Mouse (Mus musculus): Measurements from ENCODE around the gene Rcsd1. TPM values are rescaled to one million over a fixed set of nuclear protein-coding genes. Genes with fewer than 3 reads are reported as not detected.

Rcsd1 gene
- polyA plus RNA-seq, 1 experiment from 2014 or later, result 81.2 TPM

DNA sequence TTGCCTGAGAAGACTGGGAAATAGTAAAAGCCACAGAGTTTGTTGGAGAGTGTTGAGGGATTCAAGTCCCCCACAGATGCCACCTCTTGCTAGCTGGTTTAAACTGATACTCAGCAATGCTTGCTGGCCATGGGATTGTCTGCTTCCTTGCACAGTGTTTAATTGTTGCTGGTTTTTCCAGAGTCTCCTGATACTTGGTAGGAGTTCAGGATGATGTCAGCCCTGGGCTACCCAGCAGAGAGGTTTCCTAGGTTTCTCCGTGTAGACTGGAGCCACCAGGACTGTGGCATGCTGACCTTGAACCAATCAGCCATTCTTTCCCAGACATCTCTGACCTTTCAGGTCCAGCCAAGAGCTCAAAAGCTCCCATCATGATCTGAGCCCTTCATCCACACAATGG, 17.4 kb upstream of the Rcsd1 start:
- H3K4me2 ChIP-seq (ENCODE audit: low read length), result no peak overlapping the region
- H3K4me1 ChIP-seq (ENCODE audit: control insufficient read depth in 2 of 2, insufficient read depth in 2 of 2, low read length in 2 of 2), result peaks cover 2 to 9% of the 10 kb centered on the region in 2 experiments; a peak in 2 of 4 replicates
- H3K9ac ChIP-seq (ENCODE audit: low read length), result no peak overlapping the region
- no peak overlapping the region for H3K27ac ChIP-seq (replicated peaks in 1 of 2; ENCODE audit: control insufficient read depth in 1 of 2, insufficient read depth in 1 of 2, low read depth in 2 of 2, low read length in 2 of 2)
- no peak for ATAC-seq (ENCODE audit: insufficient number of reproducible peaks, insufficient read depth, low FRiP score, low read depth)
- 7% methylated on average over 1 of the region's 1 CpGs for WGBS
- no peak overlapping the region for H3K4me3 ChIP-seq (ENCODE audit: control insufficient read depth in 1 of 2, insufficient read depth in 1 of 2, low read depth in 1 of 2, low read length in 2 of 2)
- no peaks in the 10 kb centered on the region for H3K36me3 ChIP-seq (ENCODE audit: control insufficient read depth, insufficient read depth, low read length)
- no peaks in the 10 kb centered on the region for H3K9me3 ChIP-seq (ENCODE audit: control insufficient read depth, low read length)
- no peaks in the 10 kb centered on the region for H3K27me3 ChIP-seq (ENCODE audit: control insufficient read depth, insufficient read depth, low read length)

GRCm38 (mm10) chr1:165725039-165725644, 15.6 kb upstream of the Rcsd1 start:
- Histone ChIP-seq H3K36me3 (ENCODE audit: control insufficient read depth, insufficient read depth, low read length) (no peaks in the 10 kb centered on the region), H3K9me3 (ENCODE audit: control insufficient read depth, low read length) (no peaks in the 10 kb centered on the region), H3K27me3 (ENCODE audit: control insufficient read depth, insufficient read depth, low read length) (no peaks in the 10 kb centered on the region), H3K27ac (replicated peaks in 1 of 2; ENCODE audit: control insufficient read depth in 1 of 2, insufficient read depth in 1 of 2, low read depth in 2 of 2, low read length in 2 of 2) (peak overlapping the region in 1 of 2 experiments; percentile 50; a peak in 2 of 4 replicates), H3K4me2 (ENCODE audit: low read length) (no peak overlapping the region), H3K9ac (ENCODE audit: low read length) (no peak overlapping the region), H3K4me1 (ENCODE audit: control insufficient read depth in 2 of 2, insufficient read depth in 2 of 2, low read length in 2 of 2) (peaks cover 2 to 9% of the 10 kb centered on the region in 2 experiments; a peak in 2 of 4 replicates), H3K4me3 (ENCODE audit: control insufficient read depth in 1 of 2, insufficient read depth in 1 of 2, low read depth in 1 of 2, low read length in 2 of 2) (no peak overlapping the region)
- ATAC-seq (ENCODE audit: insufficient number of reproducible peaks, insufficient read depth, low FRiP score, low read depth), result no peak
- WGBS, result 77% methylated on average over 4 of the region's 4 CpGs

- Histone ChIP-seq H3K9ac (ENCODE audit: low read length) (no peak overlapping the region), H3K4me2 (ENCODE audit: low read length) (no peak overlapping the region), H3K27ac (replicated peaks in 1 of 2; ENCODE audit: control insufficient read depth in 1 of 2, insufficient read depth in 1 of 2, low read depth in 2 of 2, low read length in 2 of 2) (peak overlapping the region in 1 of 2 experiments; percentile 50; a peak in 2 of 4 replicates), H3K36me3 (ENCODE audit: control insufficient read depth, insufficient read depth, low read length) (no peaks in the 10 kb centered on the region), H3K27me3 (ENCODE audit: control insufficient read depth, insufficient read depth, low read length) (no peaks in the 10 kb centered on the region), H3K9me3 (ENCODE audit: control insufficient read depth, low read length) (no peaks in the 10 kb centered on the region), H3K4me3 (ENCODE audit: control insufficient read depth in 1 of 2, insufficient read depth in 1 of 2, low read depth in 1 of 2, low read length in 2 of 2) (no peak overlapping the region), H3K4me1 (ENCODE audit: control insufficient read depth in 2 of 2, insufficient read depth in 2 of 2, low read length in 2 of 2) (peaks cover 2 to 9% of the 10 kb centered on the region in 2 experiments; a peak in 2 of 4 replicates)
- no peak; the same call in 1 of the 2 replicates for ATAC-seq (ENCODE audit: insufficient number of reproducible peaks, insufficient read depth, low FRiP score, low read depth)
- WGBS, result 48% methylated on average over 11 of the region's 11 CpGs
Measured at GRCm38 (mm10) chr1:165724219-165725033, 14.9 kb upstream of the Rcsd1 start.

- Histone ChIP-seq H3K9ac (ENCODE audit: low read length) (no peak overlapping the region), H3K4me3 (ENCODE audit: control insufficient read depth in 1 of 2, insufficient read depth in 1 of 2, low read depth in 1 of 2, low read length in 2 of 2) (no peak overlapping the region), H3K36me3 (ENCODE audit: control insufficient read depth, insufficient read depth, low read length) (no peaks in the 10 kb centered on the region), H3K27ac (replicated peaks in 1 of 2; ENCODE audit: control insufficient read depth in 1 of 2, insufficient read depth in 1 of 2, low read depth in 2 of 2, low read length in 2 of 2) (no peak overlapping the region), H3K27me3 (ENCODE audit: control insufficient read depth, insufficient read depth, low read length) (no peaks in the 10 kb centered on the region), H3K4me2 (ENCODE audit: low read length) (no peak overlapping the region), H3K9me3 (ENCODE audit: control insufficient read depth, low read length) (no peaks in the 10 kb centered on the region), H3K4me1 (ENCODE audit: control insufficient read depth in 2 of 2, insufficient read depth in 2 of 2, low read length in 2 of 2) (peaks cover 11 to 21% of the 10 kb centered on the region in 2 experiments)
- 79% methylated on average over 9 of the region's 9 CpGs for WGBS
- ATAC-seq (ENCODE audit: insufficient number of reproducible peaks, insufficient read depth, low FRiP score, low read depth), result no peak
Measured at GRCm38 (mm10) chr1:165722531-165723123, 13.1 kb upstream of the Rcsd1 start.

- H3K4me2 ChIP-seq (ENCODE audit: low read length), result peak overlapping the region; percentile 59
- peak overlapping the region; percentile 11 to 23 for H3K4me3 ChIP-seq (ENCODE audit: control insufficient read depth in 1 of 2, insufficient read depth in 1 of 2, low read depth in 1 of 2, low read length in 2 of 2)
- H3K9me3 ChIP-seq (ENCODE audit: control insufficient read depth, low read length), result no peaks in the 10 kb centered on the region
- 22% methylated on average over 15 of the region's 15 CpGs for WGBS
- H3K4me1 ChIP-seq (ENCODE audit: control insufficient read depth in 2 of 2, insufficient read depth in 2 of 2, low read length in 2 of 2), result peaks cover 16 to 18% of the 10 kb centered on the region in 2 experiments
- ATAC-seq (ENCODE audit: insufficient number of reproducible peaks, insufficient read depth, low FRiP score, low read depth), result no peak
- no peaks in the 10 kb centered on the region for H3K36me3 ChIP-seq (ENCODE audit: control insufficient read depth, insufficient read depth, low read length)
- H3K27ac ChIP-seq (replicated peaks in 1 of 2; ENCODE audit: control insufficient read depth in 1 of 2, insufficient read depth in 1 of 2, low read depth in 2 of 2, low read length in 2 of 2), result peak overlapping the region; percentile 82 to 85
- H3K9ac ChIP-seq (ENCODE audit: low read length), result peak overlapping the region; percentile 35
- no peaks in the 10 kb centered on the region for H3K27me3 ChIP-seq (ENCODE audit: control insufficient read depth, insufficient read depth, low read length)
Measured at GRCm38 (mm10) chr1:165718543-165719105, 9.1 kb upstream of the Rcsd1 start.

GRCm38 (mm10) chr1:165717711-165718542, 8.4 kb upstream of the Rcsd1 start:
- H3K27me3 ChIP-seq (ENCODE audit: control insufficient read depth, insufficient read depth, low read length), result no peaks in the 10 kb centered on the region
- peak overlapping the region; percentile 35 for H3K9ac ChIP-seq (ENCODE audit: low read length)
- H3K9me3 ChIP-seq (ENCODE audit: control insufficient read depth, low read length), result no peaks in the 10 kb centered on the region
- no peaks in the 10 kb centered on the region for H3K36me3 ChIP-seq (ENCODE audit: control insufficient read depth, insufficient read depth, low read length)
- peak overlapping the region; percentile 11 to 23; a peak in 3 of 4 replicates for H3K4me3 ChIP-seq (ENCODE audit: control insufficient read depth in 1 of 2, insufficient read depth in 1 of 2, low read depth in 1 of 2, low read length in 2 of 2)
- H3K4me2 ChIP-seq (ENCODE audit: low read length), result peak overlapping the region; percentile 59
- ATAC-seq (ENCODE audit: insufficient number of reproducible peaks, insufficient read depth, low FRiP score, low read depth), result peak; percentile 73
- H3K27ac ChIP-seq (replicated peaks in 1 of 2; ENCODE audit: control insufficient read depth in 1 of 2, insufficient read depth in 1 of 2, low read depth in 2 of 2, low read length in 2 of 2), result peak overlapping the region; percentile 82 to 85
- WGBS, result 22% methylated on average over 11 of the region's 11 CpGs
- H3K4me1 ChIP-seq (ENCODE audit: control insufficient read depth in 2 of 2, insufficient read depth in 2 of 2, low read length in 2 of 2), result peaks cover 16 to 22% of the 10 kb centered on the region in 2 experiments

DNA sequence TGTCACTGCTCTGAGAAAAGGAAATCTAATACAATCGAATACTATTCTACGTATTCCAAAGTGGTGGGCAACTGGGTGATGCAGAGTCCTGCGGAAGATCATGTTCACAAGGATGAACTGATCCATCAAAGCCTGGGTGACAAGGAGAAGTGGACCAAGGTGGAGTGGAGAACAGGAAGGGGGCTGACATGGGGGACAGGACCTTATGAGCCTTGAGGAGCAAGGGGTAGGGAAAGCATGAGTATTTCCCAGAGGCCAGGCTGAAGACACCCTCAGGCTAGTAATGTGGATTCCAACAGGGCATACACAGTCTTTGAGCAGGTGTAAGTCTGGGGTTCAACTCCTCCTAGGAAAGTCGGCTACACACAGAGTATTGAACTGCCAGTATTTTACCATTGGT, 6.9 kb upstream of the Rcsd1 start:
- Histone ChIP-seq H3K9me3 (ENCODE audit: control insufficient read depth, low read length) (no peaks in the 10 kb centered on the region), H3K36me3 (ENCODE audit: control insufficient read depth, insufficient read depth, low read length) (no peaks in the 10 kb centered on the region), H3K4me1 (ENCODE audit: control insufficient read depth in 2 of 2, insufficient read depth in 2 of 2, low read length in 2 of 2) (peaks cover 16 to 22% of the 10 kb centered on the region in 2 experiments), H3K4me3 (ENCODE audit: control insufficient read depth in 1 of 2, insufficient read depth in 1 of 2, low read depth in 1 of 2, low read length in 2 of 2) (no peak overlapping the region), H3K27me3 (ENCODE audit: control insufficient read depth, insufficient read depth, low read length) (no peaks in the 10 kb centered on the region), H3K27ac (replicated peaks in 1 of 2; ENCODE audit: control insufficient read depth in 1 of 2, insufficient read depth in 1 of 2, low read depth in 2 of 2, low read length in 2 of 2) (no peak overlapping the region), H3K9ac (ENCODE audit: low read length) (no peak overlapping the region), H3K4me2 (ENCODE audit: low read length) (no peak overlapping the region)
- WGBS, result 88% methylated on average over 4 of the region's 4 CpGs
- ATAC-seq (ENCODE audit: insufficient number of reproducible peaks, insufficient read depth, low FRiP score, low read depth), result no peak
